Mouse (Mus musculus) cortical plate, adult 2 months (tissue): ENCODE data around the gene Prtn3. TPM values are rescaled to one million over a fixed set of nuclear protein-coding genes. Genes with fewer than 3 reads are reported as not detected.

Experiments
- H3K27ac ChIP-seq: fragments of 200-500 bp; 2 replicates; pipeline ENCODE4 v1.5.1; 2012; ENCODE audit warnings: low read length, control low read depth, inconsistent platforms; ENCODE audit not compliant: insufficient read depth
- H3K4me1 ChIP-seq: fragments of 200-500 bp; 2 replicates; pipeline ENCODE4 v1.6.1; 2011; ENCODE audit warnings: low read length; ENCODE audit not compliant: control insufficient read depth, insufficient read depth
- H3K4me3 ChIP-seq: fragments of 200-500 bp; 2 replicates; pipeline ENCODE4 v1.5.1; 2011; ENCODE audit warnings: mild to moderate bottlenecking, low read length, control low read depth; ENCODE audit not compliant: insufficient read depth
- CTCF ChIP-seq: fragments of 200-500 bp; IDR thresholded peaks from 2 replicates; pipeline ENCODE4 v1.5.1; 2011; ENCODE audit warnings: mild to moderate bottlenecking, control low read depth, low read length; ENCODE audit not compliant: insufficient read depth; ENCODE audit errors: extremely low read depth
- POLR2A ChIP-seq: fragments of 200-500 bp; IDR thresholded peaks from 2 replicates; pipeline ENCODE4 v1.6.1; 2011; ENCODE audit warnings: mild to moderate bottlenecking, low read length, control low read depth; ENCODE audit not compliant: insufficient read depth; ENCODE audit errors: extremely low read depth
- polyA plus RNA-seq: library from polyadenylated mRNA; depleted of rRNA; stranded (reverse); fragments of >200 nt; gene quantifications from 2 replicates; pipeline ENCODE4 v1.2.3, GENCODE M21; 2012

The Prtn3 gene
- polyA plus RNA-seq, 1 experiment, result 4.3 TPM

- Histone ChIP-seq H3K27ac (no peak overlapping the region), H3K4me3 (no peak overlapping the region), H3K4me1 (no peaks in the 10 kb centered on the region)
- no peak for TF ChIP-seq POLR2A
- TF ChIP-seq CTCF, result no peak
Measured at GRCm38 (mm10) chr10:79842322-79842721, 32.0 kb upstream of the Prtn3 start.

DNA sequence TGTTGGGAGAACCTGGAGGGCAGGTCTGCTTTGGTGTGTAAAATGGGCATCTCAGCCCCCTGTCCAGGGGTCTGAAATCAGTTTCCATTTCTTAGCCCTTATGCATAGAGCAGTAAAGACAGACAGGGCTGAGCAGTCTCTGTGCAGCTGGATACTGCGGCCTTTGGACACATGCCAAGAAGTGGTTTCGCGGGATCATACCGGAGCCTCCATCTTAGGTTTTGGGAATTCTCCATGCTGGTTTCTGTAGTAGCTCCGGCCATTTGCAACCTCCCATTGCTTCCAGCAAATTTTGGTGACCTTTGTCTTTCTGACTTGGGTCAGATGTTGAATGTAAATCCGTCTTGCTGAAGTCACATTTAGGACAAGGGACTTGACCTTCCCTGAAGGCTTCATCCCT is 30.8 kb upstream of the Prtn3 start:
- H3K27ac ChIP-seq, result no peak overlapping the region
- no peak overlapping the region for H3K4me3 ChIP-seq
- TF ChIP-seq CTCF (no peak), POLR2A (no peak)
- no peaks in the 10 kb centered on the region for H3K4me1 ChIP-seq

DNA sequence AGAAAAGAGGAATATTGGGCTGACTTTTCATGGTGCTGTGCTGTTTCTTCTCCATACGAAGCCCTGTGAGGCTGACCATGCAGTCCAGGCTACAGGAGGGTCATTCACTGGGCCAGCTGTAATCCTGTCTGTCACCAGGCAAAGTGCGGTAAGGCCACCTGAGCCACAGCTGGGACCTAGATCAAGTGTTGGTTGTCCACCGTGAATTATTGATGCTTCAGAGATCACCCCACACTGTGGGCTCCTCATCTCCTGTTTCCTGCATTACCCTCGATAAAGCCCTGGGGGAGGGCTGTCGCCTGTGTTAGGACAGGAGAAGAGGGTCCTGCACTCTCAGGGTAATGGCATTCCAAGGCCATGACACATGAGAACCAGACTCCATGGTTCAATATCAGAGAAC is 27.7 kb upstream of the Prtn3 start:
- no peak for TF ChIP-seq CTCF
- no peak for TF ChIP-seq POLR2A
- Histone ChIP-seq H3K4me3 (no peak overlapping the region), H3K27ac (no peak overlapping the region), H3K4me1 (no peaks in the 10 kb centered on the region; the same call in 1 of the 2 replicates)

DNA sequence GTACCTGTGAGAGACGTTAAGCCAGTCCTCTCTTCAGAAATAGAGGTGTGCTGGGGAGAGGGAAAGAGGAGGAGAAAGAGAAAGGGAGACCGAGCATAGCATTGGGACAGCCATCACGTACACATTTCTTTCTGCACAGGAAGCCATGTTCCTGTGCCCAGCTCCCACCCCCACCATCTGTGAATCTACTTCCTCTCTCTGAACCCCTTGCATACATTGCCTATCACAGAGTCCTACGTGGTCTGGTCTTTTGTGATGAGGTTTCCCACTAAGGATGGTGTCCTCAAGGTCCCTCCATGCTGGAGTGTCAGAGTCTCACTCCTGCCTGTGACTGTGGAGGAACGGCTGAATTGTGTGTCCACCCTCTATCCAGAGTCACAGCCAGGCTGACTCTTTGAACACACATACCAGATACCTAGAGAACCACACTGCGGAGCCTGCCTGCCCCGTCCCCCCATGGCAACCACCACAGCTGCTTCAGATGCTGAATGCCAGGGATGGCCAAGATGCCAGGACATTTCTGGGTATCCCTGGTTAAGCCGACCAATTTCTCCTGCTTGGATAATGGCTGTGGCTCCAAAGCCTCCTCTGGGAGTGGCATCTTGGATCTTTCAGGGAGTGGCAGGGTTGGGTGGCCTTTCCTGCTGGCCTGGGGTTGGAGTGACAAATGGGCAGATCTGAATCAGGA is 24.2 kb upstream of the Prtn3 start:
- no peak overlapping the region for H3K27ac ChIP-seq
- no peak overlapping the region for H3K4me3 ChIP-seq
- no peak for TF ChIP-seq CTCF
- no peak for TF ChIP-seq POLR2A
- peaks cover 8% of the 10 kb centered on the region for H3K4me1 ChIP-seq

DNA sequence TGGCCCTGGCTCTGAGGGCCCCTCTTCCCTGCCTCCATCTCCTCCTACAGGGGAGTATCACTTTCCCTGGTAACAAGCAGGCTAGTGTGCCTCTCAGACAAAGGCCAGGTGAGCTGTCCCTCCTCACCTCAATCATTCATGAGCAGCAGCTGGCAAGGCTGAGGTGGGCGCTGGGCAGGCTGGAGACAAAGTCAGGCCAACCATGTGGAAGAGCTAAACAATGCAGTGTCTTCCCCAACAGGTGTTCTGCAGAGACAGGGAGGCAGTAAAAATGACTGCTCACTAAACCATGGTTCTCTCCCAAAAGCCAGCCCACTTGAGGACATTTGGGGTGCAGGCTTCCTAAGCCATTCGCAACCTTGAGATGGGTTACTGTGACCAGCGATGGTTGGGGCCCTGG is 22.6 kb upstream of the Prtn3 start:
- Histone ChIP-seq H3K4me3 (no peak overlapping the region), H3K4me1 (peaks cover 12% of the 10 kb centered on the region), H3K27ac (peak overlapping the region; percentile 20)
- TF ChIP-seq POLR2A, result no peak
- no peak for TF ChIP-seq CTCF

GRCm38 (mm10) chr10:79852107-79852789 is 22.0 kb upstream of the Prtn3 start:
- no peak overlapping the region for H3K4me3 ChIP-seq
- TF ChIP-seq CTCF, result no peak
- TF ChIP-seq POLR2A, result no peak
- peak overlapping the region; percentile 81 for H3K27ac ChIP-seq
- H3K4me1 ChIP-seq, result peaks cover 17% of the 10 kb centered on the region

GRCm38 (mm10) chr10:79852827-79853226 is 21.4 kb upstream of the Prtn3 start:
- Histone ChIP-seq H3K4me1 (peaks cover 22% of the 10 kb centered on the region), H3K4me3 (peak overlapping the region; percentile 37), H3K27ac (peak overlapping the region; percentile 81)
- TF ChIP-seq CTCF, result no peak
- TF ChIP-seq POLR2A, result no peak

DNA sequence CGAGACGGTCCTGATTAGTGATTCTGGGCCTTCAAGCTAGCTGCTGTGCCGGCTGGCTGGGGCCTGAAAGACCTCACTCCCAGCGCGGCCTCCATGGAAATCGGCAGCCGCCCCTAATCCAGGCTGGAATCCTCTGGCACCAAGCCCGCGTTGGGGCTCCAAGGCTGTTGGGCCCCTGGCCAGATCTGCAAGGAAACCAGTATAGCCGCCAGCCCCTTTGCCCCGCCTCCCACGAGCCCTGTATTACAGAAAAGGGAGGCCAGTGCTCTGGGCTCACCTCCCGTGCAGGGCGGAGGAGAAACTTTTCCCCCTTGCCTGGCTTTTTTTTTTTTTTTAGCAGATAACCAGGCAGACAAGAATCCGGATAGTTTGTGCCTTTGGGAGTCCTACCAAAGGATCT is 20.9 kb upstream of the Prtn3 start:
- H3K4me3 ChIP-seq, result peak overlapping the region; percentile 37
- TF ChIP-seq POLR2A (no peak), CTCF (no peak)
- H3K27ac ChIP-seq, result peak overlapping the region; percentile 81
- H3K4me1 ChIP-seq, result peaks cover 23% of the 10 kb centered on the region

DNA sequence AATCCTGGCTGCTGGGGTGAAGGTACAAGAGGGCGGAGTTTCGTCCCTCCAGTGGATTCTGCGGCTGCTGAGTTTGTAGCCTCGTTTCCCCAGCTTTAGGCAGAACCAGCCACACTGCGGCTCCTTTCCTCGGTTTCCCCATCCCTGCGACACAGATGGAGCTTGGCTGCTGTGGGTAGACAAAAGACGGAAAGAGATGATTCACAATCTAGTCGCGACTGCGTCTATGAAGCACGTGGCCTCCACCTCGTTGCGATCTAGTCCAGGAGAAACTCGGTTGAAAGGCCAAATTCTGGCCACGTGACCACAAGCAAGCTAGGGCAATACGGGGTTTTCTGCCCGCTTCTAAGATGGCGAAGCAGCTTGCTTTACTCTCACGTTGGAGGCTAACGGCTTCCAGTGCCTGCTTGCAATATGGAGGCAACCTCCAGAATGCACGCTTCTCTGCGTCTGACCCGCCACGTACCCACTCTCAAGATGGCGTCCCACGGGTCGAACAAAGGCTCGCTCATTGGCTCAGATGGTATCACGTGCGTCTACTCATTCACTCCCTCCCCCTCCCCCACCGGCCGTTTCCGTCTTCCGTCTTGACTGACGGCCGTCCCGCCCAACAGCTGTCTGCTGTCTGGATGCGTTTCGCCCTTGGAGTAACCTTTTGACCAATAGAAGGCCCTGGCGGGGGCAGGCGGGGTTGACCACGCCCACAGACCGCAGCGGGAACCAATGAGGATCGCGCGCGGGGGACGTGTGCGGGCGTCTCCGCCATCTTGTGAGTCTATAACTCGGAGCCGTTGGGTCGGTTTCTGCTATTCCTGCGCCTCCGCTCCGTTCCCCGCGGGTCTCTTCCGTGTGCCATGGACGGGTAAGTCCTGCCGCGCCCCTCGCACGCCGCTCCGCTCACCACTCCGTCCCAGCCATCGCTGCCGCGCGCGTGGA is 20.1 kb upstream of the Prtn3 start, which contains the start of gene Ptbp1:
Ptbp1 (plus strand) TSS at position 568 of the 936 bp plus-strand sequence.
- peak; percentile 98 for TF ChIP-seq POLR2A
- TF ChIP-seq CTCF, result no peak
- peak within 1 kb of the TSS; percentile 92 for H3K27ac ChIP-seq
- peak within 1 kb of the TSS; percentile 86 for H3K4me3 ChIP-seq
- H3K4me1 ChIP-seq, result peaks cover 23% of the 10 kb centered on the region
